Mouse (Mus musculus) stomach, embryonic 16.5 days (tissue): ENCODE results near the gene Acta1. TPM values are rescaled to one million over a fixed set of nuclear protein-coding genes. Genes with fewer than 3 reads are reported as not detected.

Experiments used
- ATAC-seq: fragments of 200-750 bp; cut with Nextera tagmentation; 2 replicates; pipeline ENCODE4 v1.8.0; 2017; ENCODE audit warnings: moderate number of reproducible peaks, moderate TSS enrichment; ENCODE audit not compliant: insufficient read depth, low FRiP score
- H3K27ac ChIP-seq: fragments of 300-500 bp; sonication (generic); 2 replicates; pipeline ENCODE4 v1.5.1; 2014; ENCODE audit warnings: low read length
- H3K27me3 ChIP-seq: fragments of 300-500 bp; sonication (generic); 2 replicates; pipeline ENCODE4 v1.6.1; 2014; ENCODE audit warnings: low read length, control low read depth, mixed read lengths; ENCODE audit not compliant: control insufficient read depth, insufficient read depth
- H3K36me3 ChIP-seq: fragments of 300-500 bp; sonication (generic); 2 replicates; pipeline ENCODE4 v1.6.1; 2014; ENCODE audit warnings: low read length; ENCODE audit not compliant: control insufficient read depth, insufficient read depth
- H3K4me1 ChIP-seq: fragments of 300-500 bp; sonication (generic); 2 replicates; pipeline ENCODE4 v1.6.1; 2014; ENCODE audit warnings: low read length, control low read depth, mixed read lengths; ENCODE audit not compliant: control insufficient read depth, insufficient read depth
- H3K4me2 ChIP-seq: fragments of 300-500 bp; sonication (generic); 2 replicates; pipeline ENCODE4 v1.6.1; 2014; ENCODE audit warnings: low read depth, low read length, mixed read lengths
- H3K4me3 ChIP-seq: fragments of 300-500 bp; sonication (generic); replicated peaks from 2 replicates; pipeline ENCODE4 v1.5.1; 2014; ENCODE audit warnings: mild to moderate bottlenecking, low read length
- H3K9ac ChIP-seq: fragments of 300-500 bp; sonication (generic); 2 replicates; pipeline ENCODE4 v1.6.1; 2014; ENCODE audit warnings: low read length
- H3K9me3 ChIP-seq: fragments of 300-500 bp; sonication (generic); replicated peaks from 2 replicates; pipeline ENCODE4 v1.6.1; 2016; ENCODE audit warnings: low read length, control low read depth; ENCODE audit not compliant: control insufficient read depth
- WGBS: fragments of 180-500 bp; shearing (Covaris S2); extraction: QIAGEN DNeasy Blood & Tissue Kit; methylation state at CpG from one replicate; pipeline ENCODE4 v1.1.7; 2014; 5-methylcytosine and 5-hydroxymethylcytosine counted together
- polyA plus RNA-seq: library from polyadenylated mRNA; unstranded; fragments of >200 nt; fragmentation: Nextera tagmentation; extraction: Ambion mirVana; gene quantifications from 2 replicates; pipeline ENCODE4 v1.2.1, GENCODE M21; 2015

The Acta1 gene
- polyA plus RNA-seq, 1 experiment from 2014 or later = 1,117 TPM

DNA sequence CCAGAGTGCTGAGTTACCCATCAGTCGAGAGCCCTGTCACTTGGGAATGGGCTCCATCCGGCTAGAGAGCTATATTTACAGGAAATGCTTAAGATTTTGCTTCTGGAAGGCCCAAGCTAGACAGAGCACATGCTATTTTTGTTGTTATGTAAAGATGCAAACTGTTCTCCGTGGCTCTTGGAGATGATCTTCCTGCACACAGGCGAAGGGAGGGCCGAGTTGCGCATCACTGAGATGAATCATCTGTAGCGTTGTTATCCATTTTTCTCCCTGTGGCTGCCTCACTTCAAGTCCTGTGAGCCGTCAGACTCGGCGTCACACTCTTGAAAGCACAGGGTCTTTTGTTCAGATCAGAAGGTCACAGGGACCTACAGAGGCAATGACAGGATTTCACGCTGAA lies 20.2 kb downstream of the Acta1 start:
- Histone ChIP-seq H3K27me3 (no peaks in the 10 kb centered on the region), H3K36me3 (no peaks in the 10 kb centered on the region), H3K9ac (no peak overlapping the region), H3K27ac (no peak overlapping the region), H3K4me3 (no peak overlapping the region), H3K9me3 (no peaks in the 10 kb centered on the region), H3K4me2 (no peak overlapping the region), H3K4me1 (no peaks in the 10 kb centered on the region)
- WGBS = 74% methylated on average over 11 of the region's 11 CpGs
- no peak for ATAC-seq

DNA sequence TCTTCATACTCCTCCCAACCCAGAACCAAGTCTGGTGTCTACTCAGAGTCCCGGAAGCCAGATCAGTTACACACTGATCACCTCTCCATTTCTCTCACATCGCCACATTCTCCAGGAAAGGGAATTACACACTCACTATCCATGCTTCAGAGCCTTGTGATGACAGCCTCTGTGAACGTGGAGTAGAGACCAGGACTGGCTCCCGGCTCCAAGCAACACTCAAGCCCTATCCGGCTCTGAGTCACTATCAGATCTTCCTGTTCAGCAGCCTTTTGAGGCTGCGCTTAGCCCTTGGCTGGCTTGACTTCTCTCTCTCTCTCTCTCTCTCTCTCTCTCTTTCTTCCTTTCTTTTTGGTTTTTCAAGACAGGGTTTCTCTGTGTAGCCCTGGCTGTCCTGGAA lies 21.2 kb downstream of the Acta1 start:
- Histone ChIP-seq H3K4me1 (no peaks in the 10 kb centered on the region), H3K9ac (no peak overlapping the region), H3K9me3 (no peaks in the 10 kb centered on the region), H3K4me3 (no peak overlapping the region), H3K4me2 (no peak overlapping the region), H3K36me3 (no peaks in the 10 kb centered on the region), H3K27me3 (no peaks in the 10 kb centered on the region), H3K27ac (no peak overlapping the region)
- 76% methylated on average over 6 of the region's 6 CpGs for WGBS
- ATAC-seq = no peak

DNA sequence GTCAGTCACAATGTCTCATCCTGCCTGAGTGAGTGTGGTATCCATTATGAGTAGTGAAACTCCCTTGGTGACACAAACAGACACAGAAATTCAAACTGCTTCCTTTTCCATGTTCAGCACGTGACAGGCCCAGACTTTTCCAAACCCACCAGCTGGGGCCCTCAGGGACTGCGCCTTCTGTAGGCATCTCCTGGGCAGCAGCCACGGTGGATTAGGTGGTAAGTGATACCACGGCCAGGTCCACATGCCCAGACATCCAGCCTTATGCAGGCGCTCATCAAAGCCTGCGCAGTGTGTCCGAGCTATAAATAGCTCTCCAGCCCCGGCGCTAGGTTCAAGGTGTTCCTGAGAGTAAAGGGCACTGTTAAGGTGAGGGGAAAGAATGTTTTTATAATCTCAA lies 22.5 kb downstream of the Acta1 start:
- no peak for ATAC-seq
- Histone ChIP-seq H3K36me3 (no peaks in the 10 kb centered on the region), H3K9me3 (no peaks in the 10 kb centered on the region), H3K4me3 (no peak overlapping the region), H3K4me1 (no peaks in the 10 kb centered on the region), H3K4me2 (no peak overlapping the region), H3K27ac (no peak overlapping the region), H3K9ac (no peak overlapping the region), H3K27me3 (no peaks in the 10 kb centered on the region)
- WGBS = 76% methylated on average over 9 of the region's 9 CpGs

GRCm38 (mm10) chr8:123866971-123867370 lies 27.6 kb downstream of the Acta1 start:
- Histone ChIP-seq H3K4me2 (no peak overlapping the region), H3K4me3 (no peak overlapping the region), H3K9ac (no peak overlapping the region), H3K27ac (no peak overlapping the region), H3K9me3 (no peaks in the 10 kb centered on the region), H3K27me3 (no peaks in the 10 kb centered on the region), H3K36me3 (no peaks in the 10 kb centered on the region), H3K4me1 (no peaks in the 10 kb centered on the region)
- ATAC-seq = no peak
- 32% methylated on average over 5 of the region's 5 CpGs for whole genome bisulfite sequencing

- ATAC-seq = no peak
- no peaks in the 10 kb centered on the region for H3K27me3 ChIP-seq
- 59% methylated on average over 7 of the region's 7 CpGs for WGBS
These were observed 28.8 kb downstream of the Acta1 start for GRCm38 (mm10) chr8:123865786-123866185.

DNA sequence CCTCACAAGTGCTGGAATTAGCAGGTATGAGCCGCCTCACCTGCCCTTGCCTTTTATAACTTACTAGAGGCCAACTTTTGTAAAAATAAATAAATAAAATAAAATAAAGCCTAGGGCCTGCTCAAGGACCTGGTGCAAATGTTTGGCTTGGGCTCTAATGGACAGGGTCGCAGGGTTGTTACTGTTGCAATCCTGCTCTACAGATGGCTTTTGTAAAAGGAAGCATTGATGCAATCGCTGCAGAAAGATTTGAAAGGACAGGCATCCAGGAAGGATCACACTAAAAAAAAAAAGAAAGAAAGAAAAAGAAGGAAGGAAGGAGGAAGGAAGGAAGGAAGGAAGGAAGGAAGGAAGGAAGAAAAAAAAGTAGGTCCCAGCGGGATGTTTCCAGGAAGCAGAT lies 34.2 kb downstream of the Acta1 start:
- no peak for ATAC-seq
- WGBS = 60% methylated on average over 4 of the region's 4 CpGs
- H3K27ac ChIP-seq = no peak overlapping the region
- no peaks in the 10 kb centered on the region for H3K9me3 ChIP-seq
- no peak overlapping the region for H3K9ac ChIP-seq
- peak overlapping the region; percentile 96 for H3K4me2 ChIP-seq
- H3K36me3 ChIP-seq = no peaks in the 10 kb centered on the region
- H3K4me1 ChIP-seq = peaks cover 6% of the 10 kb centered on the region; the same call in 1 of the 2 replicates
- no peaks in the 10 kb centered on the region for H3K27me3 ChIP-seq
- H3K4me3 ChIP-seq = no peak overlapping the region

More at GRCm38 (mm10) chr8:123865786-123866185, 28.8 kb downstream of the Acta1 start:
- H3K9me3 ChIP-seq = no peaks in the 10 kb centered on the region
- no peak overlapping the region for H3K9ac ChIP-seq
- H3K36me3 ChIP-seq = no peaks in the 10 kb centered on the region
- no peak overlapping the region for H3K4me3 ChIP-seq
- no peaks in the 10 kb centered on the region for H3K4me1 ChIP-seq
- H3K27ac ChIP-seq = no peak overlapping the region
- H3K4me2 ChIP-seq = no peak overlapping the region

DNA sequence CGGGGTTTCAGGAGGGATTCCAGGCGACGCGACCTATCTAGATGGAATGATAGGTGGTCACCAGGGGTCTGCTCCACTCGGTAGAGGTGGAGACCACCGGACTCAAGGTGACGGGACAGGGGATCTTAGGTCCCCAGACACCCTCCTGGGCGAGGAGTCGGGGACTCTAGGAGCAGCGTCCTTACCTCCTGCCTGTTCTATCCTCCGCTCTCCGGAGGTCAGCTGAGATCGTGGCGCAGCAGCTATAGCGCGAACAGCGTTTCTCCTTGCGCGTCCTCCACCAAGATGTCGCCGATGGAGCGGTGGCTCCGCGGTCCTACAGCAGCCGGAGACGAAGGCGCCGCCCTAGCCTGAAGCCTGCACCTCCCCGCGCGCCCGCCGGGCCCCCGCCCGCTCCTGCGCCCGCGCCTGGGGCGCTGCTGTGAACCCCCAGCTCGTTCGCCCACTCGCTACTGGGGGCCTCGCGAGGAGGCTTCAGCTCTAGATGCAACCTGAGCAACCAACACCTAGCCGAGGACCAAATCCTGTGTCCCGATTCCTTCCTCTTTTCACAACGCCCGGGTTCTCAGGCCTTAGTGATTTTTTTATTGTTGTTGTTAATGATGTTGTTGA lies 34.8 kb downstream of the Acta1 start, which contains the start of gene Ccsap:
Gene Ccsap (minus strand): TSS at position 562 of the 612 bp plus-strand sequence.
- WGBS = under 1% methylated on average over 48 of the region's 48 CpGs
- Histone ChIP-seq H3K27ac (peak within 1 kb of the TSS; percentile 24; the same call in 1 of the 2 replicates), H3K4me1 (peaks cover 6% of the 10 kb centered on the region; the same call in 1 of the 2 replicates), H3K4me2 (peak within 1 kb of the TSS; percentile 96), H3K4me3 (peak within 1 kb of the TSS; percentile 90), H3K9me3 (no peaks in the 10 kb centered on the region), H3K9ac (peak within 1 kb of the TSS; percentile 81), H3K27me3 (no peaks in the 10 kb centered on the region), H3K36me3 (no peaks in the 10 kb centered on the region)
- peak; percentile 63; the same call in 1 of the 2 replicates for ATAC-seq

GRCm38 (mm10) chr8:123858941-123859647 lies 35.5 kb downstream of the Acta1 start:
- Histone ChIP-seq H3K27me3 (no peaks in the 10 kb centered on the region), H3K9me3 (no peaks in the 10 kb centered on the region), H3K36me3 (no peaks in the 10 kb centered on the region), H3K4me1 (peaks cover 6% of the 10 kb centered on the region; the same call in 1 of the 2 replicates), H3K9ac (peak overlapping the region; percentile 81), H3K4me3 (peak overlapping the region; percentile 90), H3K27ac (peak overlapping the region; percentile 24; the same call in 1 of the 2 replicates), H3K4me2 (peak overlapping the region; percentile 96)
- peak; percentile 98 for ATAC-seq
- under 1% methylated on average over 79 of the region's 79 CpGs for WGBS

GRCm38 (mm10) chr8:123858574-123858940 lies 36.0 kb downstream of the Acta1 start:
- no peak for ATAC-seq
- peaks cover 6% of the 10 kb centered on the region; the same call in 1 of the 2 replicates for H3K4me1 ChIP-seq
- under 1% methylated on average over 17 of the region's 17 CpGs for WGBS
- H3K4me3 ChIP-seq = peak overlapping the region; percentile 90
- H3K27ac ChIP-seq = no peak overlapping the region; the same call in 1 of the 2 replicates
- no peaks in the 10 kb centered on the region for H3K27me3 ChIP-seq
- no peaks in the 10 kb centered on the region for H3K9me3 ChIP-seq
- H3K9ac ChIP-seq = peak overlapping the region; percentile 81
- H3K36me3 ChIP-seq = no peaks in the 10 kb centered on the region
- H3K4me2 ChIP-seq = peak overlapping the region; percentile 96
